Mouse (Mus musculus) testis, postnatal 10 days (tissue): ENCODE measurements at regions not wholly inside any gene's neighbourhood (a gene's known extent, or its start where the extent isn't known, plus 50 kb on each side); places are given as distances from the start of the nearest gene placed in this dataset.

ENCODE experiments used
- DNase-seq: peaks from one replicate; pipeline ENCODE4 v3.0.0; 2021; ENCODE audit warnings: low spot score

DNA sequence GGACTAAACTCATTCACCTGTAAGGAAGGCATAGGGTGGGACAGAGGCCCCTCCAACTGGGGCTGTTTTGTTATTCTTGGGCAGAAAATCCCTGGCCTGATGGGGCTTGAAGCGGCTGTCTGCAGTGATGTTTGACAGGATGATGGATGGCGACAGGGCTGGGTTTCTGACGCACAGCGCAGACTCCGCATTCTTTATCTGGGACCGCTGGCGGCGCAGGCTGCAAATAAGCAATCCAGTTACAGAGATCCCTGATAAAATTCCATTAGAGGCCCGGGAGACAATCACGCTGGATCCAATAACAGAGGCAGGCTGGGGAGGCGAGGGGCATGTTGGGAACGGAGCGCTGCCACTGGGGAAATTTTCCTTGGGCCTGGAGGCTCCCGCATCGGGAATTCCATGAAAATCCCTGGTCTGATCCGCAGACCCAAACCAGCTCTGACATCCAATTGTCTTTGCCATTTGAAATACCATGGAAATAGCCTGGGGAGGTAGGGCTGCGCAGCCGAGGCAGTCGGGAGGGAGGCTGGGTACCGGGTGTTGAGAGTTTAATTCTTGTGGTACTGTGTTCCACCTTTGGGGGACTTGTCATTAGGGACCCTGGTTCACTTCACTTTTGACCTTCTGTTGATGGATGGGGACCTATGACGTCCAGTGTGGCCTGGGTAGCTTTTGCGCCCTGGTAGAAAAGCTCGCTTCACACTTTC is 99.0 kb upstream of the Sdk2 start:
- DNase-seq = no peak

- peak; percentile 55 for DNase-seq
These were observed 85.9 kb upstream of the Sdk2 start for GRCm38 (mm10) chr11:114152716-114153115.

DNA sequence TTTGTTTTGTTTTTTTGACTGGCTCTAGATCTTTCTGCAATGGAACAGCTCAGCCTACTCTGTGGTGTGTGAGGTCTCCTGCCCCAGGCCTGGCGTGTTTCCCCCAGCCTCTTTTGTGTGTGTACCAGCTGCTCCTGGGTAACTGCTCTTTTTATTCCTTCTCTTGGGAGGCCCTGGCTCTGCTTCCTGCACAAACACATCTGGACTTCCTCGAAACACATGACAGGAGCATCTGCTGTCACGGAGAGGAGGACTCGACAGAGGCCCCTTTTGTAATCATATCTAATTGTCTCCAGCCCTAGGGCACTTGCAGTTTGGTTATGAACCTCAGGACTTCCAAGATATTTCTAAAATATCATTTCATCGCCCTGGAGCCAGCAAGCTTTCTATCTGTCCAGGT is 79.5 kb upstream of the Sdk2 start:
- no peak for DNase-seq

GRCm38 (mm10) chr11:114129270-114129669 is 62.4 kb upstream of the Sdk2 start:
- no peak for DNase-seq

GRCm38 (mm10) chr11:114128841-114129240 is 62.0 kb upstream of the Sdk2 start:
- no peak for DNase-seq

GRCm38 (mm10) chr11:114127426-114127825 is 60.6 kb upstream of the Sdk2 start:
- no peak for DNase-seq

DNA sequence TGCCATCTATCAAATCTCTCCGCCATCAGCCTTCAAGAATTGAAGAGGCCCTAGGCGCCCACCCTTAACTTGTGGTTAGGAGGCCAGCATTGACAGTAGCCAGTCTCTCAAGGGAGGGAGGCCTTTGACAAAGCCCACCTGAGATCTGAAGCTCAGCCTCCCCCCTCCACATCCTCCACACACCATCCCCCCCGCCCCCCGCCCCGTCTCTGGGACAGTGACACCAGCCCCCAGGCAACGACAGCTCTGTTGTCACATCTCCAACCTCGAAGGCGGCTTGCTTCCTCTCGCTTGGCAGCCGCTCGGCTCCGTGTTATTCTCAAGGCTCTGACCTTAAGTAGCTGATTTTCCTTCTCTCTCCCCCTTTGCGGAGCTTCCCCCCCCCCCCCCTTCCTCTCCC is 55.3 kb upstream of the Sdk2 start:
- DNase-seq = peak; percentile 51

GRCm38 (mm10) chr11:114119135-114119534 is 52.3 kb upstream of the Sdk2 start:
- DNase-seq = no peak
